Mouse (Mus musculus) heart, postnatal 25 days (tissue): Measurements from ENCODE around the gene Tmem41a. TPM values are rescaled to one million over a fixed set of nuclear protein-coding genes. Genes with fewer than 3 reads are reported as not detected.
"Not testable (repeated sequence)": the region's sequence is repeated elsewhere in the genome, so short reads cannot be mapped to it uniquely, and the experiment has no call there.

ENCODE experiments used
- DNase-seq: peaks from one replicate; pipeline ENCODE4 v3.0.0; 2022; ENCODE audit warnings: low spot score
- intact Hi-C: fragments of 180-260 bp; cut with DNase I; formaldehyde crosslinking; loops from one replicate; pipeline ENCODE4 v1.15.1; 2025
- total RNA-seq, 2 experiments: library from RNA; stranded (reverse); gene quantifications; 2 replicates each; pipeline ENCODE4 v1.2.3; 2021

Gene Tmem41a
- 10 to 100 TPM in 1 of 2 experiments, 1 to 10 TPM in 1; 8.7 to 13.2 TPM for total RNA-seq

- intact Hi-C loops = loop anchor here (5.0 kb wide), 1 partner anchor 150 kb away; no protein-coding TSS in a partner anchor
- DNase-seq = peak; percentile 78
These were observed at the start of gene Tmem41a for GRCm38 (mm10) chr16:21946761-21947715. Gene Tmem41a (minus strand): TSS chr16:21947552.

- intact Hi-C loops = no loop called here
- DNase-seq = no peak
These were observed 49.0 kb upstream of the Tmem41a start for GRCm38 (mm10) chr16:21996402-21996801.

- DNase-seq = no peak
- intact Hi-C loops = no loop called here
These were observed 48.0 kb upstream of the Tmem41a start, which contains the start of gene Liph for GRCm38 (mm10) chr16:21995304-21995703. Gene Liph (minus strand): TSS chr16:21995663.

GRCm38 (mm10) chr16:21991774-21992173, 44.4 kb upstream of the Tmem41a start:
- intact Hi-C loops = no loop called here
- DNase-seq = no peak

GRCm38 (mm10) chr16:21990893-21991292, 43.5 kb upstream of the Tmem41a start:
- DNase-seq, intact Hi-C loops: not testable (repeated sequence)

GRCm38 (mm10) chr16:21987956-21988355, 40.6 kb upstream of the Tmem41a start:
- no peak for DNase-seq
- intact Hi-C loops = no loop called here

GRCm38 (mm10) chr16:21986191-21986590, 38.8 kb upstream of the Tmem41a start:
- no peak for DNase-seq
- intact Hi-C loops = no loop called here

- no peak for DNase-seq
- intact Hi-C loops = no loop called here
These were observed 36.7 kb upstream of the Tmem41a start for GRCm38 (mm10) chr16:21984091-21984490.

- no peak for DNase-seq
- intact Hi-C loops = no loop called here
These were observed 36.2 kb upstream of the Tmem41a start for GRCm38 (mm10) chr16:21983581-21983980.

GRCm38 (mm10) chr16:21983146-21983545, 35.8 kb upstream of the Tmem41a start:
- intact Hi-C loops = no loop called here

GRCm38 (mm10) chr16:21977347-21977746, 30.0 kb upstream of the Tmem41a start:
- intact Hi-C loops = no loop called here
- no peak for DNase-seq

More at GRCm38 (mm10) chr16:21983146-21983545, 35.8 kb upstream of the Tmem41a start:
- no peak for DNase-seq

- DNase-seq = no peak
- intact Hi-C loops = no loop called here
These were observed 28.9 kb upstream of the Tmem41a start for GRCm38 (mm10) chr16:21976203-21976602.

- intact Hi-C loops = no loop called here
- no peak for DNase-seq
These were observed 24.1 kb upstream of the Tmem41a start for GRCm38 (mm10) chr16:21971446-21971845.

- intact Hi-C loops = no loop called here
- DNase-seq = no peak
These were observed 23.2 kb upstream of the Tmem41a start for GRCm38 (mm10) chr16:21970536-21970935.

GRCm38 (mm10) chr16:21969874-21970273, 22.5 kb upstream of the Tmem41a start:
- intact Hi-C loops = no loop called here
- no peak for DNase-seq

- no peak for DNase-seq
- intact Hi-C loops = no loop called here
These were observed 18.2 kb upstream of the Tmem41a start for GRCm38 (mm10) chr16:21965576-21965975.

GRCm38 (mm10) chr16:21955591-21955990, 8.2 kb upstream of the Tmem41a start:
- DNase-seq = no peak
- intact Hi-C loops = no loop called here

GRCm38 (mm10) chr16:21928471-21928870, 18.9 kb downstream of the Tmem41a start:
- intact Hi-C loops = no loop called here

GRCm38 (mm10) chr16:21916681-21917080, 30.7 kb downstream of the Tmem41a start:
- intact Hi-C loops = no loop called here
- DNase-seq = no peak

More at GRCm38 (mm10) chr16:21928471-21928870, 18.9 kb downstream of the Tmem41a start:
- no peak for DNase-seq

GRCm38 (mm10) chr16:21913347-21913746, 34.0 kb downstream of the Tmem41a start:
- DNase-seq = no peak
- intact Hi-C loops = no loop called here

- intact Hi-C loops, DNase-seq: not testable (repeated sequence)
These were observed 38.4 kb downstream of the Tmem41a start for GRCm38 (mm10) chr16:21908906-21909305.
